In genomic region chr5:8289678-8290614, GRCm38 (mm10) we compare ENCODE assay signal across 13 mouse cellular contexts.
DNase-seq lines count a peak whose midpoint lies in the region; ATAC-seq lines count a peak whose summit lies in the region.
"Had no signal": no experiment of that assay in that cellular context is flagged by ENCODE, and none has a peak within 500 bp of the region (broad histone marks: within the 10 kb centered on the region; RNA-seq: fewer than 3 reads in every experiment).

No protein-coding gene starts in this region.

- DNase-seq in hindbrain, embryonic 14.5 days (ENCODE audit: low spot score) = no peak
- DNase-seq in hindbrain, embryonic 11.5 days (ENCODE audit: low spot score) = no peak
- peak; percentile 28 for DNase-seq in brain, embryonic 18.5 days (ENCODE audit: low read depth, low spot score)
- DNase-seq in frontal cortex, postnatal 14 days (ENCODE audit: low spot score in 2 of 2) = no peak
- DNase-seq: kidney, postnatal 4 days; right cerebral cortex, postnatal 25 days; thymus, postnatal 14 days had no signal

- no peaks in the 10 kb centered on the region for H3K36me3 ChIP-seq in hindbrain, embryonic 14.5 days (replicated peaks; ENCODE audit: control insufficient read depth, insufficient read depth)
- H3K36me3 ChIP-seq in hindbrain, embryonic 11.5 days (ENCODE audit: control insufficient read depth, insufficient read depth, low read length) = no peaks in the 10 kb centered on the region
- no peaks in the 10 kb centered on the region for H3K36me3 ChIP-seq in forebrain, embryonic 13.5 days (ENCODE audit: poor library complexity, severe bottlenecking)
- H3K36me3 ChIP-seq in midbrain, embryonic 16.5 days (ENCODE audit: control insufficient read depth, insufficient read depth, low read length) = no peaks in the 10 kb centered on the region
- no peaks in the 10 kb centered on the region for H3K36me3 ChIP-seq in kidney, embryonic 15.5 days
- H3K36me3 ChIP-seq: heart, embryonic 15.5 days; lung, embryonic 15.5 days had no signal

- no peaks in the 10 kb centered on the region for H3K4me1 ChIP-seq in hindbrain, embryonic 14.5 days (replicated peaks; ENCODE audit: control insufficient read depth, insufficient read depth, low read length)
- no peaks in the 10 kb centered on the region for H3K4me1 ChIP-seq in hindbrain, embryonic 11.5 days (replicated peaks; ENCODE audit: control insufficient read depth, insufficient read depth, low read length)
- H3K4me1 ChIP-seq in forebrain, embryonic 13.5 days = peaks cover 14% of the 10 kb centered on the region
- H3K4me1 ChIP-seq in midbrain, embryonic 16.5 days (ENCODE audit: control insufficient read depth, insufficient read depth, low read length) = peaks cover 9% of the 10 kb centered on the region
- H3K4me1 ChIP-seq in kidney, embryonic 15.5 days = no peaks in the 10 kb centered on the region
- H3K4me1 ChIP-seq: heart, embryonic 15.5 days; lung, embryonic 15.5 days had no signal

- 48% methylated on average over 6 of the region's 6 CpGs for WGBS in hindbrain, embryonic 14.5 days
- 53% methylated on average over 6 of the region's 6 CpGs for WGBS in hindbrain, embryonic 11.5 days
- WGBS in forebrain, embryonic 13.5 days = 39% methylated on average over 6 of the region's 6 CpGs
- 39% methylated on average over 6 of the region's 6 CpGs for WGBS in midbrain, embryonic 16.5 days
- WGBS in kidney, embryonic 15.5 days = 61% methylated on average over 6 of the region's 6 CpGs

- H3K27ac ChIP-seq in hindbrain, embryonic 14.5 days = peak overlapping the region; percentile 39; the same call in 1 of the 2 replicates
- no peak overlapping the region for H3K27ac ChIP-seq in hindbrain, embryonic 11.5 days (ENCODE audit: low read depth, low read length)
- peak overlapping the region; percentile 17; the same call in 1 of the 2 replicates for H3K27ac ChIP-seq in forebrain, embryonic 13.5 days
- peak overlapping the region; percentile 30; the same call in 1 of the 2 replicates for H3K27ac ChIP-seq in midbrain, embryonic 16.5 days (ENCODE audit: low read length)
- no peak overlapping the region for H3K27ac ChIP-seq in kidney, embryonic 15.5 days
- H3K27ac ChIP-seq: heart, embryonic 15.5 days; lung, embryonic 15.5 days had no signal

- no peaks in the 10 kb centered on the region for H3K9me3 ChIP-seq in hindbrain, embryonic 14.5 days (ENCODE audit: control insufficient read depth, low read length)
- no peaks in the 10 kb centered on the region for H3K9me3 ChIP-seq in hindbrain, embryonic 11.5 days (ENCODE audit: control insufficient read depth, low read length)
- H3K9me3 ChIP-seq in forebrain, embryonic 13.5 days (replicated peaks) = no peaks in the 10 kb centered on the region
- H3K9me3 ChIP-seq in midbrain, embryonic 16.5 days (replicated peaks; ENCODE audit: control insufficient read depth, low read length, poor library complexity, severe bottlenecking) = no peaks in the 10 kb centered on the region
- H3K9me3 ChIP-seq in kidney, embryonic 15.5 days (replicated peaks) = no peaks in the 10 kb centered on the region
- H3K9me3 ChIP-seq: heart, embryonic 15.5 days; lung, embryonic 15.5 days had no signal

- no peak overlapping the region for H3K4me3 ChIP-seq in hindbrain, embryonic 14.5 days (replicated peaks; ENCODE audit: low read length)
- H3K4me3 ChIP-seq in hindbrain, embryonic 11.5 days (ENCODE audit: low read depth, low read length) = no peak overlapping the region
- no peak overlapping the region for H3K4me3 ChIP-seq in forebrain, embryonic 13.5 days
- H3K4me3 ChIP-seq in midbrain, embryonic 16.5 days (ENCODE audit: low read depth, low read length) = no peak overlapping the region
- no peak overlapping the region for H3K4me3 ChIP-seq in kidney, embryonic 15.5 days (replicated peaks)
- H3K4me3 ChIP-seq: heart, embryonic 15.5 days; lung, embryonic 15.5 days had no signal

- H3K9ac ChIP-seq in hindbrain, embryonic 14.5 days = no peak overlapping the region
- no peak overlapping the region for H3K9ac ChIP-seq in hindbrain, embryonic 11.5 days (ENCODE audit: low read depth, low read length)
- H3K9ac ChIP-seq in forebrain, embryonic 13.5 days = no peak overlapping the region
- H3K9ac ChIP-seq in midbrain, embryonic 16.5 days (ENCODE audit: low read depth, low read length) = no peak overlapping the region
- H3K9ac ChIP-seq in kidney, embryonic 15.5 days = no peak overlapping the region
- H3K9ac ChIP-seq: heart, embryonic 15.5 days; lung, embryonic 15.5 days had no signal

- no peak for ATAC-seq in hindbrain, embryonic 14.5 days (ENCODE audit: low FRiP score)
- ATAC-seq in hindbrain, embryonic 11.5 days (ENCODE audit: low FRiP score) = no peak
- ATAC-seq in forebrain, embryonic 13.5 days = 0 out of 2 replicates have a peak, but pooled peaks have one; percentile 53
- peak; percentile 82 for ATAC-seq in midbrain, embryonic 16.5 days
- ATAC-seq in kidney, embryonic 15.5 days (replicated peaks; ENCODE audit: low FRiP score) = no peak
- ATAC-seq: CD4-positive, CD25-positive, alpha-beta regulatory T cell, adult 4 months had no signal

- H3K27me3 ChIP-seq in hindbrain, embryonic 14.5 days (ENCODE audit: control insufficient read depth, insufficient read depth, low read length) = no peaks in the 10 kb centered on the region
- H3K27me3 ChIP-seq in hindbrain, embryonic 11.5 days (ENCODE audit: control insufficient read depth, insufficient read depth, low read length) = no peaks in the 10 kb centered on the region
- H3K27me3 ChIP-seq in forebrain, embryonic 13.5 days = no peaks in the 10 kb centered on the region
- H3K27me3 ChIP-seq in midbrain, embryonic 16.5 days (ENCODE audit: control insufficient read depth, insufficient read depth, low read depth, low read length) = no peaks in the 10 kb centered on the region
- H3K27me3 ChIP-seq in kidney, embryonic 15.5 days = no peaks in the 10 kb centered on the region
- H3K27me3 ChIP-seq: heart, embryonic 15.5 days; lung, embryonic 15.5 days had no signal

- no peak overlapping the region for H3K4me2 ChIP-seq in hindbrain, embryonic 14.5 days (replicated peaks)
- H3K4me2 ChIP-seq in hindbrain, embryonic 11.5 days (replicated peaks; ENCODE audit: low read depth, low read length) = no peak overlapping the region
- no peak overlapping the region for H3K4me2 ChIP-seq in forebrain, embryonic 13.5 days
- no peak overlapping the region for H3K4me2 ChIP-seq in midbrain, embryonic 16.5 days (ENCODE audit: low read length)
- no peak overlapping the region for H3K4me2 ChIP-seq in kidney, embryonic 15.5 days
- H3K4me2 ChIP-seq: heart, embryonic 15.5 days; lung, embryonic 15.5 days had no signal

Comparison
In these comparisons a context has a peak if more than half of its experiments do, and no peak if none do; other contexts are left out.
1. H3K27ac ChIP-seq: peak in hindbrain, embryonic 14.5 days (single experiment), forebrain, embryonic 13.5 days (single experiment) and midbrain, embryonic 16.5 days (single experiment); none in hindbrain, embryonic 11.5 days (single experiment) and kidney, embryonic 15.5 days (single experiment).
2. ATAC-seq: peak in forebrain, embryonic 13.5 days (single experiment) and midbrain, embryonic 16.5 days (single experiment); none in hindbrain, embryonic 14.5 days (single experiment), hindbrain, embryonic 11.5 days (single experiment) and kidney, embryonic 15.5 days (single experiment).